Mouse (Mus musculus) limb, embryonic 11.5 days (tissue): ENCODE measurements around the gene Cuedc1. TPM values are rescaled to one million over a fixed set of nuclear protein-coding genes. Genes with fewer than 3 reads are reported as not detected.

Experiments used
- ATAC-seq: fragments of 200-750 bp; cut with Nextera tagmentation; 2 replicates; pipeline ENCODE4 v1.8.0; 2017; ENCODE audit warnings: low read depth; ENCODE audit not compliant: insufficient number of reproducible peaks, low FRiP score, low TSS enrichment
- DNase-seq: peaks from one replicate; pipeline ENCODE4 v3.0.0-alpha.2; 2015; ENCODE audit warnings: low spot score
- H3K27ac ChIP-seq: fragments of 300-500 bp; sonication (generic); replicated peaks from 2 replicates; pipeline ENCODE4 v1.5.1; 2014; ENCODE audit warnings: low read depth, mild to moderate bottlenecking, low read length
- H3K27me3 ChIP-seq: fragments of 300-500 bp; sonication (generic); 2 replicates; pipeline ENCODE4 v1.6.1; 2014; ENCODE audit warnings: mild to moderate bottlenecking, low read length, mixed read lengths; ENCODE audit not compliant: control insufficient read depth, insufficient read depth
- H3K36me3 ChIP-seq: fragments of 300-500 bp; sonication (generic); 2 replicates; pipeline ENCODE4 v1.6.1; 2014; ENCODE audit warnings: mild to moderate bottlenecking, low read length, moderate library complexity, mixed read lengths; ENCODE audit not compliant: control insufficient read depth, insufficient read depth
- H3K4me1 ChIP-seq: fragments of 300-500 bp; sonication (generic); 2 replicates; pipeline ENCODE4 v1.6.1; 2014; ENCODE audit warnings: low read length, mixed read lengths; ENCODE audit not compliant: control insufficient read depth, insufficient read depth
- H3K4me2 ChIP-seq: fragments of 300-500 bp; sonication (generic); 2 replicates; pipeline ENCODE4 v1.6.1; 2014; ENCODE audit warnings: low read depth, mild to moderate bottlenecking, moderate library complexity; ENCODE audit not compliant: severe bottlenecking
- H3K4me3 ChIP-seq: fragments of 300-500 bp; sonication (generic); 2 replicates; pipeline ENCODE4 v1.5.1; 2014; ENCODE audit warnings: low read depth, low read length
- H3K9ac ChIP-seq: fragments of 300-500 bp; sonication (generic); 2 replicates; pipeline ENCODE4 v1.6.1; 2014; ENCODE audit warnings: mild to moderate bottlenecking, low read length
- H3K9me3 ChIP-seq: fragments of 300-500 bp; sonication (generic); 2 replicates; pipeline ENCODE4 v1.6.1; 2016; ENCODE audit warnings: low read length; ENCODE audit not compliant: control insufficient read depth
- WGBS: fragments of 180-500 bp; shearing (Covaris S2); extraction: QIAGEN DNeasy Blood & Tissue Kit; methylation state at CpG from one replicate; pipeline ENCODE4 v1.1.7; 2014; 5-methylcytosine and 5-hydroxymethylcytosine counted together
- polyA plus RNA-seq: library from polyadenylated mRNA; unstranded; fragments of >200 nt; fragmentation: Nextera tagmentation; extraction: Ambion mirVana; gene quantifications from 2 replicates; pipeline ENCODE4 v1.2.1, GENCODE M21; 2014

Gene Cuedc1
- polyA plus RNA-seq, 1 experiment from 2014 or later: 14.3 TPM

GRCm38 (mm10) chr11:88221929-88222475 lies 124.1 kb downstream of the Cuedc1 start:
- ATAC-seq: no peak

GRCm38 (mm10) chr11:88227001-88227957 lies 129.4 kb downstream of the Cuedc1 start:
- 90% methylated on average over 17 of the region's 17 CpGs for WGBS
- Histone ChIP-seq H3K27me3 (no peaks in the 10 kb centered on the region), H3K4me2 (no peak overlapping the region), H3K9me3 (no peaks in the 10 kb centered on the region), H3K27ac (no peak overlapping the region), H3K4me1 (no peaks in the 10 kb centered on the region), H3K4me3 (no peak overlapping the region), H3K9ac (no peak overlapping the region), H3K36me3 (no peaks in the 10 kb centered on the region)
- DNase-seq (no peak), ATAC-seq (no peak)

More at GRCm38 (mm10) chr11:88221929-88222475, 124.1 kb downstream of the Cuedc1 start:
- Histone ChIP-seq H3K9me3 (no peaks in the 10 kb centered on the region), H3K4me1 (no peaks in the 10 kb centered on the region), H3K4me3 (no peak overlapping the region), H3K27ac (no peak overlapping the region), H3K27me3 (no peaks in the 10 kb centered on the region), H3K9ac (no peak overlapping the region), H3K36me3 (no peaks in the 10 kb centered on the region), H3K4me2 (no peak overlapping the region)
- 88% methylated on average over 15 of the region's 15 CpGs for WGBS
- no peak for DNase-seq

GRCm38 (mm10) chr11:88231213-88231790 lies 133.4 kb downstream of the Cuedc1 start:
- Histone ChIP-seq H3K36me3 (no peaks in the 10 kb centered on the region), H3K4me1 (peaks cover 14% of the 10 kb centered on the region), H3K4me2 (no peak overlapping the region), H3K4me3 (no peak overlapping the region), H3K9ac (no peak overlapping the region), H3K9me3 (no peaks in the 10 kb centered on the region), H3K27me3 (no peaks in the 10 kb centered on the region), H3K27ac (no peak overlapping the region)
- no peak for DNase-seq
- 78% methylated on average over 4 of the region's 4 CpGs for WGBS
- ATAC-seq: no peak

- H3K4me1 ChIP-seq: peaks cover 16% of the 10 kb centered on the region
These were observed 135.9 kb downstream of the Cuedc1 start for GRCm38 (mm10) chr11:88233528-88234427.

GRCm38 (mm10) chr11:88234789-88235188 lies 136.9 kb downstream of the Cuedc1 start:
- ATAC-seq (0 out of 2 replicates have a peak, but pooled peaks have one; percentile 18), DNase-seq (no peak)
- Histone ChIP-seq H3K4me1 (peaks cover 16% of the 10 kb centered on the region), H3K4me2 (no peak overlapping the region), H3K4me3 (no peak overlapping the region), H3K36me3 (no peaks in the 10 kb centered on the region), H3K27ac (no peak overlapping the region), H3K27me3 (no peaks in the 10 kb centered on the region), H3K9me3 (no peaks in the 10 kb centered on the region), H3K9ac (no peak overlapping the region)
- WGBS: 26% methylated on average over 4 of the region's 4 CpGs

More at GRCm38 (mm10) chr11:88233528-88234427, 135.9 kb downstream of the Cuedc1 start:
- H3K4me3 ChIP-seq: no peak overlapping the region
- DNase-seq (no peak), ATAC-seq (no peak)
- WGBS: 52% methylated on average over 17 of the region's 17 CpGs
- no peaks in the 10 kb centered on the region for H3K9me3 ChIP-seq
- H3K27me3 ChIP-seq: no peaks in the 10 kb centered on the region
- H3K36me3 ChIP-seq: no peaks in the 10 kb centered on the region
- H3K4me2 ChIP-seq: no peak overlapping the region
- no peak overlapping the region for H3K9ac ChIP-seq
- 0 out of 2 replicates have a peak overlapping the region, but pooled peaks have one; percentile 14 for H3K27ac ChIP-seq

GRCm38 (mm10) chr11:88235221-88236203 lies 137.7 kb downstream of the Cuedc1 start:
- H3K27ac ChIP-seq: peak overlapping the region; percentile 30; the same call in 1 of the 2 replicates
- peak; percentile 49; the same call in 1 of the 2 replicates for ATAC-seq
- H3K4me2 ChIP-seq: peak overlapping the region; percentile 35
- DNase-seq: peak; percentile 69
- H3K4me1 ChIP-seq: peaks cover 16% of the 10 kb centered on the region
- no peaks in the 10 kb centered on the region for H3K36me3 ChIP-seq
- no peaks in the 10 kb centered on the region for H3K9me3 ChIP-seq
- H3K4me3 ChIP-seq: no peak overlapping the region
- H3K27me3 ChIP-seq: no peaks in the 10 kb centered on the region
- H3K9ac ChIP-seq: no peak overlapping the region
- WGBS: 10% methylated on average over 23 of the region's 23 CpGs

- H3K27me3 ChIP-seq: no peaks in the 10 kb centered on the region
- peak overlapping the region; percentile 60 for H3K27ac ChIP-seq
These were observed 142.4 kb downstream of the Cuedc1 start for GRCm38 (mm10) chr11:88240275-88240674.

More at GRCm38 (mm10) chr11:88240275-88240674, 142.4 kb downstream of the Cuedc1 start:
- ATAC-seq (no peak), DNase-seq (no peak)
- no peak overlapping the region for H3K4me2 ChIP-seq
- no peaks in the 10 kb centered on the region for H3K36me3 ChIP-seq
- H3K9me3 ChIP-seq: no peaks in the 10 kb centered on the region
- H3K9ac ChIP-seq: no peak overlapping the region
- H3K4me1 ChIP-seq: peaks cover 19% of the 10 kb centered on the region
- WGBS: 72% methylated on average over 10 of the region's 10 CpGs
- no peak overlapping the region for H3K4me3 ChIP-seq
